Mouse (Mus musculus) MEL (cell line): ENCODE measurements around the gene Epha4.

ENCODE experiments used
- CHD2 ChIP-seq: IDR thresholded peaks from 2 replicates; pipeline ENCODE4 v1.6.1; 2011; ENCODE audit warnings: low read length, improper control_type of control experiment
- CTCF ChIP-seq, 3 experiments: IDR thresholded peaks in 2 of 3; conservative IDR thresholded peaks in 1 of 3; 2 replicates each; pipeline ENCODE4 v1.5.1; 2011 to 2012; ENCODE audit warnings: low read length in 3 of 3, low read depth in 2 of 3, mild to moderate bottlenecking in 2 of 3, improper control_type of control experiment in 1 of 3, inconsistent platforms in 1 of 3, mixed read lengths in 1 of 3, moderate library complexity in 1 of 3; ENCODE audit not compliant: control insufficient read depth in 1 of 3, insufficient read depth in 1 of 3, poor library complexity in 1 of 3, severe bottlenecking in 1 of 3
- ELF1 ChIP-seq: IDR thresholded peaks from 2 replicates; pipeline ENCODE4 v1.6.1; 2014; ENCODE audit warnings: low read depth, mild to moderate bottlenecking, inconsistent platforms, low read length, improper control_type of control experiment, moderate library complexity
- JUND ChIP-seq: IDR thresholded peaks from 2 replicates; pipeline ENCODE4 v1.6.1; 2011; ENCODE audit warnings: low read depth, mild to moderate bottlenecking, improper control_type of control experiment, low read length
- MAX ChIP-seq: IDR thresholded peaks from 2 replicates; pipeline ENCODE4 v1.6.1; 2011; ENCODE audit warnings: low read length, improper control_type of control experiment
- MYC ChIP-seq: IDR thresholded peaks from 2 replicates; pipeline ENCODE4 v1.6.1; 2011; ENCODE audit warnings: low read depth, mild to moderate bottlenecking, low read length, improper control_type of control experiment, moderate library complexity
- RCOR1 ChIP-seq: IDR thresholded peaks from 2 replicates; pipeline ENCODE4 v1.6.1; 2012; ENCODE audit warnings: low read depth, mild to moderate bottlenecking, inconsistent platforms, low read length, improper control_type of control experiment
- SIN3A ChIP-seq: IDR thresholded peaks from 2 replicates; pipeline ENCODE4 v1.6.1; 2012; ENCODE audit warnings: low read length, improper control_type of control experiment, inconsistent platforms
- ZC3H11A ChIP-seq: IDR thresholded peaks from 2 replicates; pipeline ENCODE4 v1.6.1; 2012; ENCODE audit warnings: low read depth, mild to moderate bottlenecking, inconsistent platforms, low read length, improper control_type of control experiment

DNA sequence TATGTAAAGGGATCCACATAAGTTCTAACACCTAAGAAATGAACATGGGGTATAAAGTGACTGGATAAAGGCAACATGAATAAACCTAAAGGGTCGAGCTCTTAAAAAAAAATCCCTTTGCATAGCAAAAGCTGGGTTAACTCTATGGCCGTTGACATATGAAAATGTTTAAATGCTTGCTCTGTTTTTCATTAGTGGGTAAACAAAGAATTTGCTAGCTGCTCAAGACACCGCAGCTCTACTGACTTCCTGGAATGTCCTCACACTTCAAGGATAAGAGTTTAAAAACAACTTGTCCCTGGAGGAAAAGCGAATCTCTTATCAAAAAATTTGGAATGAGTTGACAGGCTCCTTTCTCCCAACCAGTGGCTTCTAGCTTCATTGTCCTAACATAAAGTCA, 126.3 kb downstream of the Epha4 start:
- TF ChIP-seq CTCF (IDR thresholded peaks at IDR 0.05 in 2 of 3, conservative IDR thresholded peaks at IDR 0.05 in 1 of 3; ENCODE audit: control insufficient read depth in 1 of 3, insufficient read depth in 1 of 3, low read depth in 2 of 3, low read length in 3 of 3, poor library complexity in 1 of 3, severe bottlenecking in 1 of 3) = no peak
- TF ChIP-seq JUND = no peak
- TF ChIP-seq RCOR1 = no peak
- TF ChIP-seq CHD2 = no peak
- TF ChIP-seq ZC3H11A = no peak
- TF ChIP-seq MAX = no peak
- no peak for TF ChIP-seq SIN3A
- no peak for TF ChIP-seq ELF1
- TF ChIP-seq MYC = no peak
